Mouse (Mus musculus): ENCODE data around the gene Pde4d.

- TF ChIP-seq EP300 (optimal IDR thresholded peaks at IDR 0.05) (no peak), CTCF (IDR thresholded peaks at IDR 0.05; ENCODE audit: low read depth) (no peak)
Observed at GRCm38 (mm10) chr13:108552288-108552687, 102.5 kb downstream of the Pde4d start.

Data from stomach, postnatal 0 days (tissue).